Comparison of ENCODE assay signal across 11 mouse cellular contexts in the genomic region with DNA sequence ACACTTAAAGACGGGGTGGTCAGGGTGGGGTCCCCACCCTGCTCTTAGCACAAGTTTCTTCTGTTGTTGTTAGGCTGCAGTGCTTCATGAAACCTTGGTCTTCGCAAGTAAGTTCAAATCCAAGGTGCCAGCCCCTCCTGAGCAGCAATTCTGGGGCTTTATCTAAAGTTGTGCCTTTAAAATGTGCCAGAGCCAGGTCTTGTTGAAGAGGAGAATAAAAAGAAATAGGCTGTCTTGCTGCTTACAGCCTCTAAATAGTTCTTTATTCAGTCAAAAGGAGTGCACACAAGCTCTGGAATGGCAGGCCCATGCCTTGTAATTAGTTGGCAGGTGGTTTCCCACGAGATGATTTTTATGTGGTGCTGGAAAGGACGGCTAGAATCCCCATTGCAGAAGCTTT. TPM values are rescaled to one million over a fixed set of nuclear protein-coding genes. Genes with fewer than 3 reads are reported as not detected.
A peak's percentile ranks its signal among the peaks of the same experiment; 100 is the strongest.
DNase-seq lines count a peak whose midpoint lies in the region; ATAC-seq and TF ChIP-seq lines count a peak whose summit lies in the region.
"Had no signal": no experiment of that assay in that cellular context is flagged by ENCODE, and none has a peak within 500 bp of the region (broad histone marks: within the 10 kb centered on the region; RNA-seq: fewer than 3 reads in every experiment).

No protein-coding gene starts in this region.

- DNase-seq in kidney, postnatal 0 days (ENCODE audit: low spot score) = no peak
- DNase-seq in kidney, adult 9 months = no peak
- no peak for DNase-seq in hindbrain, embryonic 14.5 days (ENCODE audit: low spot score)
- DNase-seq in cerebellum, postnatal 25 days = no peak
- DNase-seq in gastrocnemius, adult 8-10 months (ENCODE audit: low spot score in 2 of 2) = no peak
- no peak for DNase-seq in cerebellum, postnatal 4 days (ENCODE audit: low spot score in 2 of 2)

- peaks cover 33% of the 10 kb centered on the region; the same call in 1 of the 2 replicates for H3K36me3 ChIP-seq in kidney, postnatal 0 days (ENCODE audit: insufficient read depth, low read length)
- peaks cover 57% of the 10 kb centered on the region for H3K36me3 ChIP-seq in embryonic facial prominence, embryonic 12.5 days
- peaks cover 61% of the 10 kb centered on the region for H3K36me3 ChIP-seq in hindbrain, embryonic 14.5 days (replicated peaks; ENCODE audit: control insufficient read depth, insufficient read depth)
- H3K36me3 ChIP-seq in midbrain, embryonic 16.5 days (ENCODE audit: control insufficient read depth, insufficient read depth, low read length) = peaks cover 16% of the 10 kb centered on the region; the same call in 1 of the 2 replicates

- no peak overlapping the region for H3K4me3 ChIP-seq in kidney, postnatal 0 days (replicated peaks; ENCODE audit: low read depth, low read length)
- 0 out of 2 replicates have a peak overlapping the region, but pooled peaks have one; percentile 87 for H3K4me3 ChIP-seq in embryonic facial prominence, embryonic 12.5 days
- no peak overlapping the region for H3K4me3 ChIP-seq in hindbrain, embryonic 14.5 days (replicated peaks; ENCODE audit: low read length)
- H3K4me3 ChIP-seq in midbrain, embryonic 16.5 days (ENCODE audit: low read depth, low read length) = no peak overlapping the region

- TF ChIP-seq CTCF in kidney, postnatal 0 days (IDR thresholded peaks at IDR 0.05; ENCODE audit: low read depth) = no peak

- ATAC-seq in kidney, postnatal 0 days (replicated peaks; ENCODE audit: low FRiP score, low read depth) = no peak
- no peak for ATAC-seq in embryonic facial prominence, embryonic 12.5 days (ENCODE audit: insufficient number of reproducible peaks, insufficient read depth, low FRiP score, low TSS enrichment)
- no peak for ATAC-seq in hindbrain, embryonic 14.5 days (ENCODE audit: low FRiP score)
- ATAC-seq in midbrain, embryonic 16.5 days = no peak

- H3K9ac ChIP-seq in kidney, postnatal 0 days (ENCODE audit: low read depth, low read length) = peak overlapping the region; percentile 100; the same call in 1 of the 2 replicates
- peak overlapping the region; percentile 98; the same call in 1 of the 2 replicates for H3K9ac ChIP-seq in embryonic facial prominence, embryonic 12.5 days
- peak overlapping the region; percentile 97 for H3K9ac ChIP-seq in hindbrain, embryonic 14.5 days
- peak overlapping the region; percentile 22; the same call in 1 of the 2 replicates for H3K9ac ChIP-seq in midbrain, embryonic 16.5 days (ENCODE audit: low read depth, low read length)

- H3K27ac ChIP-seq in kidney, postnatal 0 days = no peak overlapping the region
- 0 out of 2 replicates have a peak overlapping the region, but pooled peaks have one; percentile 17 for H3K27ac ChIP-seq in embryonic facial prominence, embryonic 12.5 days
- H3K27ac ChIP-seq in hindbrain, embryonic 14.5 days = no peak overlapping the region
- no peak overlapping the region for H3K27ac ChIP-seq in midbrain, embryonic 16.5 days (ENCODE audit: low read length)

- peak overlapping the region; percentile 83 for H3K4me2 ChIP-seq in kidney, postnatal 0 days (ENCODE audit: low read length)
- H3K4me2 ChIP-seq in embryonic facial prominence, embryonic 12.5 days (replicated peaks) = peak overlapping the region; percentile 84; the same call in 1 of the 2 replicates
- H3K4me2 ChIP-seq in hindbrain, embryonic 14.5 days (replicated peaks) = no peak overlapping the region
- no peak overlapping the region for H3K4me2 ChIP-seq in midbrain, embryonic 16.5 days (ENCODE audit: low read length)

- no peaks in the 10 kb centered on the region for H3K9me3 ChIP-seq in kidney, postnatal 0 days (replicated peaks; ENCODE audit: low read length)
- no peaks in the 10 kb centered on the region for H3K9me3 ChIP-seq in embryonic facial prominence, embryonic 12.5 days
- no peaks in the 10 kb centered on the region for H3K9me3 ChIP-seq in hindbrain, embryonic 14.5 days (ENCODE audit: control insufficient read depth, low read length)
- H3K9me3 ChIP-seq in midbrain, embryonic 16.5 days (replicated peaks; ENCODE audit: control insufficient read depth, low read length, poor library complexity, severe bottlenecking) = no peaks in the 10 kb centered on the region

- 58% methylated on average over 4 of the region's 4 CpGs for WGBS in kidney, postnatal 0 days
- WGBS in embryonic facial prominence, embryonic 12.5 days = 74% methylated on average over 4 of the region's 4 CpGs
- 81% methylated on average over 4 of the region's 4 CpGs for WGBS in hindbrain, embryonic 14.5 days
- WGBS in midbrain, embryonic 16.5 days = 78% methylated on average over 4 of the region's 4 CpGs

- peaks cover 12% of the 10 kb centered on the region; the same call in 1 of the 2 replicates for H3K4me1 ChIP-seq in kidney, postnatal 0 days (replicated peaks; ENCODE audit: insufficient read depth, low read length)
- H3K4me1 ChIP-seq in embryonic facial prominence, embryonic 12.5 days = peaks cover 18% of the 10 kb centered on the region
- H3K4me1 ChIP-seq in hindbrain, embryonic 14.5 days (replicated peaks; ENCODE audit: control insufficient read depth, insufficient read depth, low read length) = peaks cover 17% of the 10 kb centered on the region
- peaks cover 19% of the 10 kb centered on the region for H3K4me1 ChIP-seq in midbrain, embryonic 16.5 days (ENCODE audit: control insufficient read depth, insufficient read depth, low read length)

- no peaks in the 10 kb centered on the region for H3K27me3 ChIP-seq in kidney, postnatal 0 days (ENCODE audit: insufficient read depth, low read length)
- H3K27me3 ChIP-seq in embryonic facial prominence, embryonic 12.5 days = no peaks in the 10 kb centered on the region
- no peaks in the 10 kb centered on the region for H3K27me3 ChIP-seq in hindbrain, embryonic 14.5 days (ENCODE audit: control insufficient read depth, insufficient read depth, low read length)
- H3K27me3 ChIP-seq in midbrain, embryonic 16.5 days (ENCODE audit: control insufficient read depth, insufficient read depth, low read depth, low read length) = no peaks in the 10 kb centered on the region

RNA-seq across cellular contexts. Expression of gene Rps19, which starts 2.9 kb away (rescaled TPM):
- 2,933 and 3,330 TPM in 2 replicates for polyA plus RNA-seq in kidney, postnatal 0 days (2015; fragmentation: Nextera tagmentation; extraction: Ambion mirVana)
- 2,196 and 2,318 TPM in 2 replicates for polyA plus RNA-seq in embryonic facial prominence, embryonic 12.5 days (2016; fragmentation: Nextera tagmentation; extraction: Ambion mirVana)
- 1,197 and 1,586 TPM in 2 replicates for polyA plus RNA-seq in hindbrain, embryonic 14.5 days (2014; fragmentation: Nextera tagmentation; extraction: Ambion mirVana)
- 968 and 1,058 TPM in 2 replicates for polyA plus RNA-seq in midbrain, embryonic 16.5 days (2015; fragmentation: Nextera tagmentation; extraction: Ambion mirVana)
- total RNA-seq in gastrocnemius, adult 8-10 months (2022) = 100 to 1,000 TPM; 382 to 444 (median 398) TPM

RNA-seq across cellular contexts. Expression of gene Cd79a, which starts 10.1 kb away (rescaled TPM):
- polyA plus RNA-seq in kidney, postnatal 0 days (2015; fragmentation: Nextera tagmentation; extraction: Ambion mirVana) = 1.7 and 2.7 TPM in 2 replicates
- polyA plus RNA-seq in embryonic facial prominence, embryonic 12.5 days (2016; fragmentation: Nextera tagmentation; extraction: Ambion mirVana) = 0.26 and 0.61 TPM in 2 replicates
- polyA plus RNA-seq in hindbrain, embryonic 14.5 days (2014; fragmentation: Nextera tagmentation; extraction: Ambion mirVana) = 0.13 and 0.33 TPM in 2 replicates
- 0.29 and 0.47 TPM in 2 replicates for polyA plus RNA-seq in midbrain, embryonic 16.5 days (2015; fragmentation: Nextera tagmentation; extraction: Ambion mirVana)
- under 1 TPM in 2 of 4 experiments, not detected in 2; 0.17 to 0.19 TPM for total RNA-seq in gastrocnemius, adult 8-10 months (2022)
- total RNA-seq: common myeloid progenitor, adult 5-6 weeks had no signal

RNA-seq across cellular contexts. Expression of gene Arhgef1, which starts 15.6 kb away (rescaled TPM):
- 63.6 and 66.1 TPM in 2 replicates for polyA plus RNA-seq in kidney, postnatal 0 days (2015; fragmentation: Nextera tagmentation; extraction: Ambion mirVana)
- 114 and 120 TPM in 2 replicates for polyA plus RNA-seq in embryonic facial prominence, embryonic 12.5 days (2016; fragmentation: Nextera tagmentation; extraction: Ambion mirVana)
- polyA plus RNA-seq in hindbrain, embryonic 14.5 days (2014; fragmentation: Nextera tagmentation; extraction: Ambion mirVana) = 58.4 and 58.6 TPM in 2 replicates
- 52.2 and 53.0 TPM in 2 replicates for polyA plus RNA-seq in midbrain, embryonic 16.5 days (2015; fragmentation: Nextera tagmentation; extraction: Ambion mirVana)
- total RNA-seq in gastrocnemius, adult 8-10 months (2022) = 10 to 100 TPM; 19.1 to 25.5 (median 22.5) TPM

RNA-seq across cellular contexts. Expression of gene Dmrtc2, which starts 17.2 kb away (rescaled TPM):
- 0.12 and 0.19 TPM in 2 replicates for polyA plus RNA-seq in kidney, postnatal 0 days (2015; fragmentation: Nextera tagmentation; extraction: Ambion mirVana)
- polyA plus RNA-seq in embryonic facial prominence, embryonic 12.5 days (2016; fragmentation: Nextera tagmentation; extraction: Ambion mirVana) = not detected in 2 replicates
- 0.16 and 0.17 TPM in 2 replicates for polyA plus RNA-seq in hindbrain, embryonic 14.5 days (2014; fragmentation: Nextera tagmentation; extraction: Ambion mirVana)
- polyA plus RNA-seq in midbrain, embryonic 16.5 days (2015; fragmentation: Nextera tagmentation; extraction: Ambion mirVana) = 0.25 TPM in 1 of 2 replicates, not detected in the other
- not detected for total RNA-seq in gastrocnemius, adult 8-10 months (2022)
- total RNA-seq: common myeloid progenitor, adult 5-6 weeks had no signal
- polyA plus RNA-seq: macrophage; small intestine, adult 2 months had no signal

RNA-seq across cellular contexts. Expression of gene Lypd4, which starts 17.4 kb away (rescaled TPM):
- polyA plus RNA-seq in kidney, postnatal 0 days (2015; fragmentation: Nextera tagmentation; extraction: Ambion mirVana) = not detected in 2 replicates
- polyA plus RNA-seq in embryonic facial prominence, embryonic 12.5 days (2016; fragmentation: Nextera tagmentation; extraction: Ambion mirVana) = not detected in 2 replicates
- 0.27 TPM in 1 of 2 replicates, not detected in the other for polyA plus RNA-seq in hindbrain, embryonic 14.5 days (2014; fragmentation: Nextera tagmentation; extraction: Ambion mirVana)
- 0.26 TPM in 1 of 2 replicates, not detected in the other for polyA plus RNA-seq in midbrain, embryonic 16.5 days (2015; fragmentation: Nextera tagmentation; extraction: Ambion mirVana)
- total RNA-seq in gastrocnemius, adult 8-10 months (2022) = not detected
- total RNA-seq: common myeloid progenitor, adult 5-6 weeks had no signal
- polyA plus RNA-seq: macrophage; small intestine, adult 2 months had no signal

Comparison
In these comparisons a context has a peak if more than half of its experiments do, and no peak if none do; other contexts are left out.
1. H3K4me2 ChIP-seq: peak in kidney, postnatal 0 days (single experiment) and embryonic facial prominence, embryonic 12.5 days (single experiment); none in hindbrain, embryonic 14.5 days (single experiment) and midbrain, embryonic 16.5 days (single experiment).
2. H3K9ac ChIP-seq: peak in every context shown above with its lines; median percentile 100 in kidney, postnatal 0 days; 98 in embryonic facial prominence, embryonic 12.5 days; 97 in hindbrain, embryonic 14.5 days; 22 in midbrain, embryonic 16.5 days.